Mouse (Mus musculus) forebrain, embryonic 11.5 days (tissue): ENCODE measurements around the gene Sgms1. TPM values are rescaled to one million over a fixed set of nuclear protein-coding genes. Genes with fewer than 3 reads are reported as not detected.

Source experiments
- ATAC-seq: fragments of 200-750 bp; cut with Nextera tagmentation; replicated peaks from 2 replicates; pipeline ENCODE4 v1.8.0; 2017; ENCODE audit warnings: moderate TSS enrichment; ENCODE audit not compliant: low FRiP score
- DNase-seq: peaks from one replicate; pipeline ENCODE4 v3.0.0-alpha.2; 2017; ENCODE audit warnings: low spot score
- H3K27ac ChIP-seq: fragments of 300-500 bp; sonication (generic); 2 replicates; pipeline ENCODE4 v1.5.1; 2014; ENCODE audit warnings: low read depth, low read length
- H3K27me3 ChIP-seq: fragments of 300-500 bp; sonication (generic); 2 replicates; pipeline ENCODE4 v1.6.1; 2014; ENCODE audit warnings: mild to moderate bottlenecking, low read length, mixed read lengths; ENCODE audit not compliant: control insufficient read depth, insufficient read depth
- H3K36me3 ChIP-seq: fragments of 300-500 bp; sonication (generic); 2 replicates; pipeline ENCODE4 v1.6.1; 2014; ENCODE audit warnings: mild to moderate bottlenecking, low read length, moderate library complexity, mixed read lengths; ENCODE audit not compliant: control insufficient read depth, insufficient read depth
- H3K4me1 ChIP-seq: fragments of 300-500 bp; sonication (generic); replicated peaks from 2 replicates; pipeline ENCODE4 v1.6.1; 2014; ENCODE audit warnings: low read length, mixed read lengths; ENCODE audit not compliant: control insufficient read depth, insufficient read depth
- H3K4me2 ChIP-seq: fragments of 300-500 bp; sonication (generic); 2 replicates; pipeline ENCODE4 v1.6.1; 2014; ENCODE audit warnings: low read depth, mild to moderate bottlenecking, low read length, moderate library complexity, mixed read lengths; ENCODE audit not compliant: severe bottlenecking
- H3K4me3 ChIP-seq: fragments of 300-500 bp; sonication (generic); 2 replicates; pipeline ENCODE4 v1.5.1; 2014; ENCODE audit warnings: low read depth, low read length
- H3K9ac ChIP-seq: fragments of 300-500 bp; sonication (generic); 2 replicates; pipeline ENCODE4 v1.6.1; 2014; ENCODE audit warnings: low read length
- H3K9me3 ChIP-seq: fragments of 300-500 bp; sonication (generic); 2 replicates; pipeline ENCODE4 v1.6.1; 2016; ENCODE audit warnings: low read length, mixed read lengths; ENCODE audit not compliant: control insufficient read depth
- whole genome bisulfite sequencing: fragments of 180-500 bp; shearing (Covaris S2); extraction: QIAGEN DNeasy Blood & Tissue Kit; methylation state at CpG from one replicate; pipeline ENCODE4 v1.1.7; 2014; 5-methylcytosine and 5-hydroxymethylcytosine counted together
- polyA plus RNA-seq: library from polyadenylated mRNA; unstranded; fragments of >200 nt; fragmentation: Nextera tagmentation; extraction: Ambion mirVana; gene quantifications from 2 replicates; pipeline ENCODE4 v1.2.1, GENCODE M21; 2014

Sgms1 gene
- polyA plus RNA-seq, 1 experiment from 2014 or later = 17.8 TPM

DNA sequence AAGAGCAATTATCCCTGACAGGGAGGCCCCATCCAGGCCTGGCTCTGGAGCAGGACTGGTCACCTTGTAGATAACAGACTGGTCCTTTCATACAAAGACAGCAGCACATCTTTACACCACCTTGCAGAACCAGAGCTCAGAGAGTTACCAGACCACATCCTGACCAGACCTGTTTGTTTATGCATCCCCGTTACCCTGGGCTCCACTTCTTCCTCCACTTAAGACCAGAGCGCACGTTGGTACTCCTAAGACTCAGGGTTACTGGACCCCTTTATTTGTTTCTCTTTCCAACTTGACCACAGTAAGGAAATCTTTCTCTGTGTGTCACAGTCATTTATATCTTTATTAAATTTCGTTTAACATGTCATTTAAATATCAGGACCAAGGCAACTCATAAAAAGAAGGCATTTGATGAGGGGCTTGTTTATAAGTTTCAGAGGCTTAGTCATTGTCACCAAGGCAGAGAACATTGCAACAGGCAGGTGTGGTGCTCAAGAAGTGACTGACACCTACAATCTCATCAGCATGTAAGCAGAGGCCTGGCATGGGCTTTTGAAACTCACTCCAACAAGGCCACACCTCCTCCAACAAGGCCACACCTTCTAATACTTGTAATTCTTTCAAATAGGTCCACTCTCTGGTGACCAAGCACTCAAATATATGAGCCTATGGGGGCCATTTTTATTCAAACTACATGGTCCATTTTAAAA lies 132.7 kb downstream of the Sgms1 start:
- ATAC-seq (no peak), DNase-seq (no peak)
- H3K9me3 ChIP-seq = no peaks in the 10 kb centered on the region
- H3K27ac ChIP-seq = no peak overlapping the region
- H3K4me3 ChIP-seq = no peak overlapping the region
- 82% methylated on average over 4 of the region's 4 CpGs for WGBS
- H3K9ac ChIP-seq = no peak overlapping the region
- no peaks in the 10 kb centered on the region for H3K27me3 ChIP-seq
- H3K4me1 ChIP-seq = peaks cover 7% of the 10 kb centered on the region; the same call in 1 of the 2 replicates
- H3K36me3 ChIP-seq = no peaks in the 10 kb centered on the region
- H3K4me2 ChIP-seq = no peak overlapping the region

DNA sequence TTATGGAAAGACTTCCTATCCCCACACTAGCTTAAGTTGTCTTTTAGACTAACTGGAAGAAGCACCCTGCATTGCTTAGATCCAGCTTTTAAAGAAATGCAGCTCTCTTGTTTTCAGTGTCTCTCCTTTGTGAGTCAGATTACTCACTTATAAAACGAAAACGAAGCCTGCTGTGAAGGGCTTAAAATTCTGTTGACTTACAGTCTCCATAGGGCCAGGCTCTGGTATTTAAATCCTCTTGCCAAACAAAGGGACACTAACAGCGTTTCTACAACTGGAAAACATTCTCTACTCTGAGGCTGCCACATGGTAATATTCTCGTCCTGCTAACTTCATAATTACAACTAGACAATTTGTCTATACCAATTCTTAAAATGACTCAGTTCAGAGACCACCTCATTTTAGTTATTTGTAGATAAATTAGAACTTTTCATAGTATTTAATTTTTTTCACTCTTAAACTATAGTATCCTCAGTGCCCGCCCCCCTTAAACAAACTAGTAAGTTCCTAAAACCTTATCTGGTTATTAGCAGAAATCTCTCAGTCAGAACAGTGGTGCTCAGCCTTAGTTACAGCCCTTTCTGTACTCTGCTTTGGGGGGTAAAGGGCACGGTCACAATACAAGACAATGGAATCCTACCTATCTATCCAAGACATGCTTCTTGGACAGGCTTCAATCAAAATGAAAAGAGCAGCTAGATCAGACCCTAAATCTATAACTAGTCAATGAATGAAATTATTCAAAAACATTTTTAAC lies 133.9 kb downstream of the Sgms1 start:
- 32% methylated on average over 6 of the region's 6 CpGs for WGBS
- H3K4me3 ChIP-seq = no peak overlapping the region

DNA sequence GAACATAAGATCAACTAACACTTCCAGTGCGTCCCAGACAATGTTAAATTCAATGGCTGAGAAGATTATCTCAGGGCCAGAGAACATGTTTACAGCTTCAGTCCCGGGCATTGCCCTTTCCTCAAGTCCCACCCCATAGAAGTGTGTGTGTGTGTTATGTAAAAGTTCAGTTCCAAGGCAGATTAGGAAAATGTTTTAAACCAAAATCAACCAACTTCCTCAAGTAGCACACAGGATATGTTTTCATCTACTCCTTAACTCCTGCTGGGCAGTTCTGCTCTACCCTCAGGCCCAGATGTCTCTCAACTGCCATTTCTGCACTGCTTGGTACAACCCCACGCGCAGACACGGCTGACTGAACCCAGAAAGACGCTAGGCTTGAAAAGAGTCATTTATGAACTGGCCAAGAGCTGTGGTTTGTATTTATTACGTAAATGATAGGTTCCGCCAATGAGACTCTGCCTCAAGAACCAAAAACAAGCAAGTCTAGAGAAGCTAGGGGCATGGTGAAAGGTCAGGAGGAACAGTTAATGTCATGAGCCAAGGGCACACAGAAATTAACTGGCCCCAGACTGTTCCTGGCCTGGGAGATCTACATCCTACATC lies 134.7 kb downstream of the Sgms1 start:
- Histone ChIP-seq H3K4me3 (no peak overlapping the region), H3K4me1 (peaks cover 7% of the 10 kb centered on the region; the same call in 1 of the 2 replicates), H3K27me3 (no peaks in the 10 kb centered on the region), H3K4me2 (no peak overlapping the region), H3K9me3 (no peaks in the 10 kb centered on the region), H3K9ac (no peak overlapping the region), H3K27ac (no peak overlapping the region; the same call in 1 of the 2 replicates), H3K36me3 (no peaks in the 10 kb centered on the region)
- DNase-seq (no peak), ATAC-seq (peak; percentile 24; the same call in 1 of the 2 replicates)
- 25% methylated on average over 8 of the region's 8 CpGs for WGBS

More for the DNA sequence above, 133.9 kb downstream of the Sgms1 start:
- DNase-seq (no peak), ATAC-seq (0 out of 2 replicates have a peak, but pooled peaks have one; percentile 46)
- no peaks in the 10 kb centered on the region for H3K27me3 ChIP-seq
- H3K9me3 ChIP-seq = no peaks in the 10 kb centered on the region
- H3K27ac ChIP-seq = no peak overlapping the region
- no peak overlapping the region for H3K4me2 ChIP-seq
- H3K36me3 ChIP-seq = no peaks in the 10 kb centered on the region
- peaks cover 7% of the 10 kb centered on the region; the same call in 1 of the 2 replicates for H3K4me1 ChIP-seq
- H3K9ac ChIP-seq = no peak overlapping the region; the same call in 1 of the 2 replicates

DNA sequence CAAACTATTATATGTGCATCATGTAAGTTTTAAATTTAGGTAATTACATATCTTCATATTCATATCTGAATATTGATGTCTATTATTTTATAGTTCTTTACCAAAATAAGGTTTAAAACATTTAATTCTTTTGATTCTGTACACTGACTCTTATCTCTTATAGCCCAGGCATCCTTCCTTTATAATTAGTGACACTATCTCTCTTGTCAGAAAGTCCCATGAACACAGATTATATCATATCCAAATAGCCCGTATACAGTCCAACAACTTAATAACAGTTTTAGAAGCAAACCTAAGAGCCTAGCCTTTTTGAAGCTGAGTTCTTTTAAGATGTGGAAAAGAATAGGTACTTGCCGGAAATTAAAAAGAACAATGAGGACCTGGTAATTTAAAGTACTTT lies 135.3 kb downstream of the Sgms1 start:
- no peaks in the 10 kb centered on the region for H3K36me3 ChIP-seq

DNA sequence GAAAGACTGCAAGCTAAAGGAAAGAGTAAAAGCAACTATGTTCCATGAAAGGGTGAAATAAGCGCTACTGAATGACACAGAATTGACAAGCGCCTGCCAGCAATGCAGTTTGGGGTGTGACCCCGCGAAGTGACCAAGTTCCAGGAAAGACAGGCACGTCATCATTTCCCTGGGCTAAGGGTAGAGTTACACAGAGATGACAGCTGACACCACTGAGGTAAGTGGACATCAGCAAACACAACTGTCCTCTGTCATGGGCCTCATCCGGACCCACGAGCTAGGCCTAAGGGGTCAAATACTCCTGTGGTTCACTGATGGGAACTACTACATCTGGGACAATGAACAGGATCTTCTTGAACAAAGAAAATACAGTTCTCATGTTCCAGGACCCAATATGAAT lies 136.5 kb downstream of the Sgms1 start:
- H3K4me1 ChIP-seq = peaks cover 7% of the 10 kb centered on the region; the same call in 1 of the 2 replicates
- no peak overlapping the region for H3K4me3 ChIP-seq
- H3K36me3 ChIP-seq = no peaks in the 10 kb centered on the region
- ATAC-seq (no peak), DNase-seq (no peak)
- 84% methylated on average over 7 of the region's 7 CpGs for WGBS
- H3K4me2 ChIP-seq = no peak overlapping the region
- no peaks in the 10 kb centered on the region for H3K27me3 ChIP-seq
- no peaks in the 10 kb centered on the region for H3K9me3 ChIP-seq
- H3K9ac ChIP-seq = no peak overlapping the region
- no peak overlapping the region for H3K27ac ChIP-seq

More for the DNA sequence above, 135.3 kb downstream of the Sgms1 start:
- Histone ChIP-seq H3K9me3 (no peaks in the 10 kb centered on the region), H3K4me2 (no peak overlapping the region), H3K4me3 (no peak overlapping the region), H3K27ac (no peak overlapping the region), H3K9ac (no peak overlapping the region), H3K27me3 (no peaks in the 10 kb centered on the region), H3K4me1 (peaks cover 7% of the 10 kb centered on the region; the same call in 1 of the 2 replicates)
- DNase-seq (no peak), ATAC-seq (no peak)
- 73% methylated on average over 2 of the region's 2 CpGs for WGBS

DNA sequence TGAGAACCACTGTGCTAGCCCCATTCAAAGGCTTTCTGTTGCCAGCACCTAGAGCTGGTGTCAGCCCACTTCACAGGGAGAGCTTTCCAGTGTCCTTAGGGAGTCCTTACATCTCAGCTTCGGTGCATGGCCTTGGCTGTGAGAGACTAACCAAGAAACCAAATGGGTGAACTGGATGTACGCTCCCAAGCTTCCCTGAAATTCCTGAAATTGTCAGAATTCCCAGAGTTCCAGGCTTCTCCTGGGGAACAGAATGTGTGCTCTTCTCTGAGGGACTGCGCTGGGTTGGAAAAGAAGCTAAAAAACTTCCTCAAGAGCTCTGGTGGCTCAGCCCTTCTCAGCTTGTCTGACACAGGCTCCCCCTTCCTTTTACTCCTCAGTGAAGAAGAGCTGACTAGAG lies 137.1 kb downstream of the Sgms1 start:
- DNase-seq (no peak), ATAC-seq (no peak)
- Histone ChIP-seq H3K9ac (no peak overlapping the region), H3K4me1 (peaks cover 7% of the 10 kb centered on the region; the same call in 1 of the 2 replicates), H3K9me3 (no peaks in the 10 kb centered on the region), H3K27ac (no peak overlapping the region), H3K36me3 (no peaks in the 10 kb centered on the region), H3K4me2 (no peak overlapping the region), H3K4me3 (no peak overlapping the region), H3K27me3 (no peaks in the 10 kb centered on the region)
- 81% methylated on average over 3 of the region's 3 CpGs for WGBS

DNA sequence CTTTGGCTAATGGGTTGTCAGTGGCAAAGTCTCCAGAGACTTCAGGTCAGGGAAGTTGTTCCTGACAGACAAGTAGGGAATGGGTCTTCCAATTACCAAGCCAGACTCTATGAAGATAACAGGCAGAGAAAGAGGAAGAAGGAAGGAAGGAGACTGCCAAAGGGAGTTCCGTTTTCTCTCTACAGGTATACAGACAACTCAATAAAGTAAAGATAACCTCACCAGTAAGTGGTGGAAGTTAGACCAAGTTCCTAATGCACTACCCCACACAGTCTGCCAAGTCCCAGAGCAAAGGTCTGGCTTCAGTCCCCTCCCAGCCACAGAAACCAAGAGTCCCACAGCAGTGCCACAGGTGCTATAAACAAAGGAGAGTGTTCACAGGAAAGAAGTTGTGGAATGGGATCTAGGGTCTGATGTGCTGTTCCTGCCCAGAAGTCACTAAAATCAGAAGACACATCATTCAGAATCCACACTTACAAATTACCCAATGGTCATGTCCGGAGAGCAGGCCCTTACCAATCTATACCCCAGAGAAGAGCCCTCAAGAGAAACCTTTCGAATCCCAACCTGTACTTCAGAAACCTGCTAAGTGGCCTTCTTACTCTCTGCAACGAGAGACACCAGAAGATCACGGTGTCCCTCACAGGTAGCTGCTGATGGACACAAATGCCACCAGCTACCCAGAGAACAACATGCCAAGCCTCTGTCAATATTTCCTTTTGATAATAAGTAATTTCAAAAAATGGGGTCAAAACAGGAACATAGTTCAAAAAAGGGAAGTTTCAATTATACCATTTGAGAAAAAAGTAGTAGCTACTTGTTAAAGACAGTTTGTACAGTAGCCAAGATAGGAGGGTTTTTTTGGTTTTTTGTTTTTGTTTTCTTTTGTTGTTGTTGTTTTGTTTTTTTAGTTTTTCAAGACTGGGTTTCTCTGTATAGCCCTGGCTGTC lies 140.1 kb downstream of the Sgms1 start:
- Histone ChIP-seq H3K27ac (no peak overlapping the region), H3K27me3 (no peaks in the 10 kb centered on the region), H3K9me3 (no peaks in the 10 kb centered on the region), H3K36me3 (no peaks in the 10 kb centered on the region), H3K4me2 (no peak overlapping the region), H3K4me3 (no peak overlapping the region), H3K4me1 (no peaks in the 10 kb centered on the region), H3K9ac (no peak overlapping the region)
- DNase-seq (no peak), ATAC-seq (no peak)
- 90% methylated on average over 5 of the region's 5 CpGs for WGBS

DNA sequence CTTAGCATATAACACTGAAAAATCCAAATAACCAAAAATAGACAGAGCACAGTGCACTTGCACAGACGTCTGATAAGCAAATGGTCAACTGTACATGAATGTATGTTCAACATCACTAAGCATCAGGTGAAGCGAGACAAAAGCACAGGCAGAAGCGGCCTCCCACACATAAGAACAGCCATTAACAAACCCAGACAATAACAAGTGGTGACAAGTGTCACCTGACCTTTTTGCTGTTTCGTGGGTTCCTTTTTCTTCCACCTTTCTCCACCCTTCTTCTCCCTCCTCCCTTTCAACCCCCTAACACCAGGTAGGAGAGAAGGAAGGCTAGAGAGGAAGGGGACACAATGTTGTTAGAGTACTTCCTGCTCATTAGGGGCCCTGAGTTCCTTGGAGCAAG lies 144.6 kb downstream of the Sgms1 start:
- Histone ChIP-seq H3K4me3 (no peak overlapping the region), H3K9ac (no peak overlapping the region), H3K36me3 (no peaks in the 10 kb centered on the region), H3K9me3 (no peaks in the 10 kb centered on the region), H3K4me1 (no peaks in the 10 kb centered on the region), H3K27me3 (no peaks in the 10 kb centered on the region), H3K27ac (no peak overlapping the region), H3K4me2 (no peak overlapping the region)
- no peak for ATAC-seq
- DNase-seq = no peak
- 83% methylated on average over 4 of the region's 4 CpGs for WGBS
